Mouse (Mus musculus): ENCODE data around the gene Pcca. TPM values are rescaled to one million over a fixed set of nuclear protein-coding genes. Genes with fewer than 3 reads are reported as not detected.

Gene Pcca
- total RNA-seq, 2 experiments from 2014 or later: 39.0 to 45.6 TPM

DNA sequence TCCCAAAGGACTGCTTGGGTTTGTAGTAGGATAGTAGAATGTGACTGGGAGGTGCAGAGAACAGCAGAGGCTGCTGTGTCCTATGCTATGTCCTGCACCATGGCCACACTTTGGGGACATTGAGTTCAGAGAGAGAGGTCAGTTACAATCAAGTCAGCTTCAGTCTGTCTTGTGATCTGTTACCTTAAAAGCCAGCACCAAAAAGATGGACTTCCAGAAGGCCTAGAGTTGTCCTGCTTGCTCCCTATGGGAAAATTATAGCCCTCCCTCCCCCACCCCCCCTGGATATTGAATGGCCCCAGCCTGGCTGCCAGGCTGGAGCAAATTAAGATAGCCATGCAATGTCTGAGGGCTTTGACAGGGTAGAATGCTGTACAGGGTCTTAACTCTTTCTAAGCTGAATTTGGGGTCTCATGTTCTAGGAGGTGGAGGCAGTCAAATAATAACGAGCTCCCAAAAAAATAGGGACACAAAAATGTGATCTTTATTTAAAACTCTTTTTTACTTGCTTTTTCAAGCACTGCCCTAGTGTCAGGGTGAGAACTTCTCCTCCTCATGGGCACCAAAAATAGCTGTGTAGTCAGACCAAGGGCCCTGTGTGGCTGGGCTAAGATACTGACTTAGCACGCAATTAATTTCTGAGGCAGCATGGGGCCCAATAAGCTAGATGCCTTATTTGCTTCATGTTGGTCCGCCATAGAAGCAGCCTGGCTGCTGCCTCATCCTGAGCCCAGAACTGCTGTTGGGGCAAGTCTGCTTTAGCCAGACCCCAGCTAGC is 353.8 kb downstream of the Pcca start:
- no peak for DNase-seq

DNA sequence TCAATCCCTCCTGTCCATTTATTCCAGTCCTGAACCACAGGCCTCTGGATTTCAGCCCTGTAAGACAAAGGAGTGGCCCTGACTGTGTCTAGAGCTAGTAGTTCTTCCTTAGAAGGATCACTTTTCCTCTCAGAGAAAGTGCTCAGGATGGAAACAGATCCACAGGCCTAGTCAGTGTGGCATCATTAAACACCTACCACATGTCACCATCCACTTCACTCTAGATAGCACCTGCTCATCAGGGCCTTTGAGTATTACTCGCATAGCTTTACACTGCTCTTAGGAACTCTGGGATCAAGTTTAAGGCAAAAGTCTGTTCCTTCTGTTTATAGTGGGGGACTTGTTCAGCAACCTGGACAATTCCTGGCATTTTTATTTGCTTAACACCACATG is 354.4 kb downstream of the Pcca start:
- DNase-seq: no peak

GRCm38 (mm10) chr14:122891470-122891968 is 357.4 kb downstream of the Pcca start:
- DNase-seq: no peak

DNA sequence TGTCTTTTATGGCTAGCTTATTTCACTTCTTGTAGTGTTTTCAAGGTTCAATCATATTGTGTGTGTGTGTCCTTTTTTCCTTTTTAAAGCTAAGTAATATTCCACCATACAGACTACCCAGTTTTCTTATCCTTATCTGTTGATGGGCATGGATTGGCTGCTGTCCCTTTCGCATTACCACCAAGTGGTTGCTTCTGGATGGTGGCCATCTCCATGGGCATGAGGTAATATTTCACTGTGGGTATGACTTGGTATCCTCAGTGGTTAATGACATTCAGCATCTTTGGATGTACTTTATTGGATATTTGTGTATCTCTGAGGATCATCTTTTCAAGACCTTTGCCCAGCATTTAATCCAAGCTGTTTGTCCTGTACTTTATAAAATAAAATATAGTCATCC is 362.0 kb downstream of the Pcca start:
- DNase-seq: no peak

GRCm38 (mm10) chr14:122898550-122898949 is 364.4 kb downstream of the Pcca start:
- no peak for DNase-seq

- no peak for DNase-seq
These were observed 366.6 kb downstream of the Pcca start for GRCm38 (mm10) chr14:122900679-122901078.

GRCm38 (mm10) chr14:122901177-122901576 is 367.1 kb downstream of the Pcca start:
- DNase-seq: no peak

DNA sequence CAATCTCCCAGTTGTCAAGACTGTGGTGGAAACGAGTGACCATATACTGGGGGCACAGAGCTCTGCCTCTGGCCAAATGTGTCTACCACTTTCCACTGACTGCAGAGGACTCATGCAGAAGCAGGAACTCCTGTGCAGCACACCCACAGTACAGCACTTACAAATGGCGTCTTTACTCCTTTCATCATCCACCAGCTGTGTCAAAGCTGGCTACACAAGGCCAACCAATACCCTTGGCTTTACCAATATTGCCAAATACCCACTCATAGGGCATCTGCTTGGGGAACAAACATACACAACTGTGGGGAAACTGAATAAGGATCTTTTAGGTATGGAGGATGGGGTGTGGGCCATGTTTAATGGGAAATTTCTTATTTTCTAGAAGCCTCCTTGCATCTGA is 367.6 kb downstream of the Pcca start:
- DNase-seq: no peak

GRCm38 (mm10) chr14:122902136-122902535 is 368.0 kb downstream of the Pcca start:
- DNase-seq: no peak

DNA sequence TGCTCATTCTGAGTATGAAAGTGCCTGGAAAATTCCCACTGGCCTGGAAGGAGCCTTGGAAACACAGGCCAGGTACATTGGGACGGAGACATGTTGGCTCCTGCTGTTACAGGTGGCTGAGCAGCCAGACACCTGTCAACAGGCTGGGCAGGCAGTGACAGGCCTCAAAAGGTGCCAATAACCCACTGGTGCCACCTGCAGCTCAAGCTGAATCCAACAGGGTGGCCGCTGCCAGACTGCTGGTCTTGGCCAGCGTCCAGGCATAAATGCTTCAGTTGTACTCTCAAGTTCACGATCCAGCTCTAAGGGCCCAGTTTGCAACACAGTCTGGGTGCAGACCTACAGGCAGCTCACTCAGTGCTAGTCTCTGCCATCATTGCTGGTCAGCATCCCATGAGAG is 368.8 kb downstream of the Pcca start:
- DNase-seq: peak; percentile 67

- DNase-seq: no peak
These were observed 369.8 kb downstream of the Pcca start for GRCm38 (mm10) chr14:122903923-122904351.

- no peak for DNase-seq
These were observed 370.9 kb downstream of the Pcca start for GRCm38 (mm10) chr14:122905007-122905406.

DNA sequence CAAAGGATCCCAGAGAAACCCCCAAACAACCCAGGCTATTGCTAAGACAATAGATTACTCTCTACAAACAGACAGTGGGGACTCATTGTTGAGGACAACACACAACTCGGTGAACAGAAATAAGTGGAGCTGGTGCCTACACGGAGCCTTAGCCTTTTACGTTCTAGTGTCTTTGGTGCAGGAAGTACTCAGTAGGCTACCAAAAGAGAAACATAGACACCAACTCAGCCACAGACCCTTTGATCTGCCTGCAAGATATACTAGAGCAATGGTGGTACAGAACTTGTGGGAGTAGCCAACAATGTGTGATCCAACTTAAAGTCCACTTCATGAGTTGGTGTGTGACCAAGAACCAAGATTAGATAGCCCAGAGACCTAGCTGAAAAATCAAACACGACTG is 374.0 kb downstream of the Pcca start:
- DNase-seq: no peak

GRCm38 (mm10) chr14:122909368-122910091 is 375.4 kb downstream of the Pcca start:
- DNase-seq: no peak

GRCm38 (mm10) chr14:122911265-122911664 is 377.1 kb downstream of the Pcca start:
- DNase-seq: no peak

DNA sequence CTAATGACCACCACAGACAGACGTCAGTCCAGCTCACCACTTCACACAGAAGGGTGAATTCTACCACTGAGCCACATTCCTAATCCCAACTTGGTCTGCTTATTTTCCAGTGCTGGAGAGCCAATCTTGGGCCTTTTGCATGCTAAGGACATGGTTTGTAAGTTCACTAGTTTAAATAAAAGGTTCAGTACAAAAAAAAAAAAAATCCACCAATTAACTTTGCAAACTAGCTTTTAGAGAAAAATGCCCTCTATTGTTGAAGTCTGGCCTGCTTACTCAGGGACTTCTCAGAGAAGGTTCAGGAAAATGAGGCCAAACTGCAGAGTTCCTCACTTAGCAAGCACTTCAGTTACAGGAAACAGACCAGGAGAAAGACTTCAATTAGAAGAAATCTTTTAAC is 378.0 kb downstream of the Pcca start:
- no peak for DNase-seq

- peak; percentile 58 for DNase-seq
These were observed 378.8 kb downstream of the Pcca start for GRCm38 (mm10) chr14:122912812-122913498.

DNA sequence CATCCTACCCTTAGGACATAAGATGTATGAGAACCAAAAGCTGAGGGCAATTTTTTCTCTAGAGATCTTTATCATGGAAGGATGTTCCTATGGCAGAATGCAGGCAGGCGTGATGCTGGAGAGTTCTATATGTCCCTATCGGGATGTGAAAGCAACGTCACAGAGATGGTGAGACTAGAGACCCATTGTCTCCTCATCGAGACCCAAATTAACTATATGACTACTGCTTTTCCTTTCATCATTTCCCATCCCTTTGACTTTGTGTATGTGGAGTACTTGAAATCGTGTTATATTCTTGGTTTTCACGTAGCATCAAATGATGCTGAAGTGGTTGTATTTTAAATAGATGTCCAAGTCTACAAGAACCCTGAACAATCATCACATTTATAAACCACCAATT is 379.5 kb downstream of the Pcca start, which contains the start of gene Ggact:
TSS of gene Ggact (minus strand) at position 101 of the 400 bp plus-strand sequence.
- DNase-seq: no peak

- no peak for DNase-seq
These were observed 383.6 kb downstream of the Pcca start for GRCm38 (mm10) chr14:122917676-122918075.

- DNase-seq: no peak
These were observed 385.9 kb downstream of the Pcca start for GRCm38 (mm10) chr14:122920011-122920410.

DNA sequence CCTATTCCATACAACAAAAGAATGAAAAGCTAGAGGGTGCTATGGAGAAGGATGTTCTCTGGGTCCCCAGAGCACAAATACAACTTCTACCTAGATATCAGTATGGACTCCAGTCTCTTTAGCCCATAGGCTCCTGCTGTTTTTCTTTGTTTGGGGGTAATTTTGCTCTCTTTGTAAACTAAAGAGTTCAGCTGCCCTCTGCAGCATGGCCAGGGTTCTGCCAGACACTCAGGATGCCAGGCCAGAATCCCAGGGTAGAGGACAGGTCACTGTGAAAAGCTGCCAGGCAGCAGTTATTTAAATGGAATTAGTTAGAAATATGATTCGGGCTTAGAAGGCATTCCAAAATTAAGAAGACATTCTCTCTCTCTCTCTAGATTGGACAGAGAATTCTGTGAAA is 402.3 kb downstream of the Pcca start:
- no peak for DNase-seq

Measured in gastrocnemius, postnatal 25 days (tissue).